Mouse (Mus musculus): ENCODE measurements around the gene Ddx54. TPM values are rescaled to one million over a fixed set of nuclear protein-coding genes. Genes with fewer than 3 reads are reported as not detected.

The Ddx54 gene
- polyA plus RNA-seq, 1 experiment from 2014 or later, result 25.9 TPM

- H3K27ac ChIP-seq (ENCODE audit: low read depth, low read length), result no peak overlapping the region
Observed at GRCm38 (mm10) chr5:120671865-120672264, 59.3 kb downstream of the Ddx54 start.

GRCm38 (mm10) chr5:120673626-120674025 is 61.1 kb downstream of the Ddx54 start:
- WGBS, result 15% methylated on average over 12 of the region's 12 CpGs
- Histone ChIP-seq H3K4me2 (replicated peaks; ENCODE audit: low read depth, low read length) (no peak overlapping the region), H3K27ac (ENCODE audit: low read depth, low read length) (no peak overlapping the region), H3K4me3 (ENCODE audit: low read depth, low read length) (no peak overlapping the region), H3K4me1 (replicated peaks; ENCODE audit: control insufficient read depth, insufficient read depth, low read length) (no peaks in the 10 kb centered on the region), H3K27me3 (ENCODE audit: control insufficient read depth, insufficient read depth, low read length) (no peaks in the 10 kb centered on the region), H3K9ac (ENCODE audit: low read depth, low read length) (no peak overlapping the region), H3K36me3 (ENCODE audit: control insufficient read depth, insufficient read depth, low read length) (no peaks in the 10 kb centered on the region), H3K9me3 (ENCODE audit: control insufficient read depth, low read length) (no peaks in the 10 kb centered on the region)
- ATAC-seq (ENCODE audit: low FRiP score) (no peak), DNase-seq (ENCODE audit: low spot score) (peak; percentile 79)

More at GRCm38 (mm10) chr5:120671865-120672264, 59.3 kb downstream of the Ddx54 start:
- WGBS, result 86% methylated on average over 3 of the region's 3 CpGs
- DNase-seq (ENCODE audit: low spot score), result no peak
- H3K4me2 ChIP-seq (replicated peaks; ENCODE audit: low read depth, low read length), result no peak overlapping the region
- H3K4me1 ChIP-seq (replicated peaks; ENCODE audit: control insufficient read depth, insufficient read depth, low read length), result no peaks in the 10 kb centered on the region
- no peak overlapping the region for H3K4me3 ChIP-seq (ENCODE audit: low read depth, low read length)
- H3K36me3 ChIP-seq (ENCODE audit: control insufficient read depth, insufficient read depth, low read length), result no peaks in the 10 kb centered on the region
- H3K27me3 ChIP-seq (ENCODE audit: control insufficient read depth, insufficient read depth, low read length), result peaks cover 2% of the 10 kb centered on the region; the same call in 1 of the 2 replicates
- no peaks in the 10 kb centered on the region for H3K9me3 ChIP-seq (ENCODE audit: control insufficient read depth, low read length)
- no peak for ATAC-seq (ENCODE audit: low FRiP score)
- no peak overlapping the region for H3K9ac ChIP-seq (ENCODE audit: low read depth, low read length)

- no peaks in the 10 kb centered on the region for H3K27me3 ChIP-seq (ENCODE audit: control insufficient read depth, insufficient read depth, low read length)
- no peaks in the 10 kb centered on the region for H3K4me1 ChIP-seq (replicated peaks; ENCODE audit: control insufficient read depth, insufficient read depth, low read length)
- no peak overlapping the region for H3K9ac ChIP-seq (ENCODE audit: low read depth, low read length)
- ATAC-seq (ENCODE audit: low FRiP score), result peak; percentile 29
- no peak overlapping the region for H3K27ac ChIP-seq (ENCODE audit: low read depth, low read length)
- no peaks in the 10 kb centered on the region for H3K36me3 ChIP-seq (ENCODE audit: control insufficient read depth, insufficient read depth, low read length)
- H3K4me3 ChIP-seq (ENCODE audit: low read depth, low read length), result no peak overlapping the region
- no peak overlapping the region for H3K4me2 ChIP-seq (replicated peaks; ENCODE audit: low read depth, low read length)
- WGBS, result 39% methylated on average over 21 of the region's 21 CpGs
- peak; percentile 55 for DNase-seq (ENCODE audit: low spot score)
- H3K9me3 ChIP-seq (ENCODE audit: control insufficient read depth, low read length), result no peaks in the 10 kb centered on the region
Observed at GRCm38 (mm10) chr5:120674229-120675145, 61.9 kb downstream of the Ddx54 start.

DNA sequence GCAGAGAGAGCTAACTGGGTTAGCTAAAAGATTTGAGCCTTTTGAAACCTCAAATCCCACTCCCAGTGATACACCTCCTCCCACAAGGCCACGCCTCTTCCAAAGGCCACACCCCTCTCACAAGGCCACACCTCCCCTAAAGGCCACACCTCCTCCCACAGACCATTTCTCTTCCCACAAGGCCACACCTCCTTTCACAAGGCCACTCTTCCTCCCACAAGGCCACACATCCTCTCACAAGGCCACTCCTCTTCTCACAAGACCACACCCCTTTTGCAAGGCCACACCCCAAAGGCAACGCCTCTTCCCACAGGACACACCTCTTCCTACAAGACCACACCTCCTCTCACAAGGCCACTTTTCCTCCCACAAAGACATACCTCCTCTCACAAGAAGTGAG is 65.0 kb downstream of the Ddx54 start:
- H3K36me3 ChIP-seq (ENCODE audit: control insufficient read depth, insufficient read depth, low read length), result no peaks in the 10 kb centered on the region
- no peak overlapping the region for H3K4me3 ChIP-seq (ENCODE audit: low read depth, low read length)
- H3K9ac ChIP-seq (ENCODE audit: low read depth, low read length), result no peak overlapping the region
- DNase-seq (ENCODE audit: low spot score), result no peak
- H3K27ac ChIP-seq (ENCODE audit: low read depth, low read length), result no peak overlapping the region
- WGBS, result 7% methylated on average over 2 of the region's 2 CpGs
- H3K27me3 ChIP-seq (ENCODE audit: control insufficient read depth, insufficient read depth, low read length), result peaks cover 11% of the 10 kb centered on the region
- ATAC-seq (ENCODE audit: low FRiP score), result no peak
- H3K9me3 ChIP-seq (ENCODE audit: control insufficient read depth, low read length), result no peaks in the 10 kb centered on the region
- no peak overlapping the region for H3K4me2 ChIP-seq (replicated peaks; ENCODE audit: low read depth, low read length)
- H3K4me1 ChIP-seq (replicated peaks; ENCODE audit: control insufficient read depth, insufficient read depth, low read length), result no peaks in the 10 kb centered on the region

Other genes with a start within 250 kb of the Ddx54 start
- gene Lhx5, start 181.0 kb upstream of the Ddx54 start, polyA plus RNA-seq (2014; fragmentation: Nextera tagmentation; extraction: Ambion mirVana), result 36.1 and 41.6 TPM in 2 replicates
- gene Sdsl, start 139.9 kb upstream of the Ddx54 start, polyA plus RNA-seq (2014; fragmentation: Nextera tagmentation; extraction: Ambion mirVana), result 5.8 and 6.7 TPM in 2 replicates
- not detected in 2 replicates for gene Sds, start 136.2 kb upstream of the Ddx54 start, polyA plus RNA-seq (2014; fragmentation: Nextera tagmentation; extraction: Ambion mirVana)
- gene Plbd2, start 109.1 kb upstream of the Ddx54 start, polyA plus RNA-seq (2014; fragmentation: Nextera tagmentation; extraction: Ambion mirVana), result 20.5 and 22.1 TPM in 2 replicates
- 1.5 and 2.1 TPM in 2 replicates for gene Slc8b1, start 101.6 kb upstream of the Ddx54 start, polyA plus RNA-seq (2014; fragmentation: Nextera tagmentation; extraction: Ambion mirVana)
- 12.5 and 15.6 TPM in 2 replicates for gene Tpcn1, start 24.1 kb upstream of the Ddx54 start, polyA plus RNA-seq (2014; fragmentation: Nextera tagmentation; extraction: Ambion mirVana)
- gene Iqcd, start 23.7 kb upstream of the Ddx54 start, polyA plus RNA-seq (2014; fragmentation: Nextera tagmentation; extraction: Ambion mirVana), result 1.1 and 1.4 TPM in 2 replicates
- 9.3 and 10.5 TPM in 2 replicates for gene Rita1, start 150 bp upstream of the Ddx54 start, polyA plus RNA-seq (2014; fragmentation: Nextera tagmentation; extraction: Ambion mirVana)
- 0.54 and 0.82 TPM in 2 replicates for gene Cfap73, start 21.5 kb downstream of the Ddx54 start, polyA plus RNA-seq (2014; fragmentation: Nextera tagmentation; extraction: Ambion mirVana)
- gene Rasal1, start 36.1 kb downstream of the Ddx54 start, polyA plus RNA-seq (2014; fragmentation: Nextera tagmentation; extraction: Ambion mirVana), result not detected in 2 replicates
- gene Dtx1, start 99.2 kb downstream of the Ddx54 start, polyA plus RNA-seq (2014; fragmentation: Nextera tagmentation; extraction: Ambion mirVana), result 4.6 and 5.0 TPM in 2 replicates
- 0.13 TPM in 1 of 2 replicates, not detected in the other for gene Oas2, start 137.1 kb downstream of the Ddx54 start, polyA plus RNA-seq (2014; fragmentation: Nextera tagmentation; extraction: Ambion mirVana)
- 0.15 and 0.21 TPM in 2 replicates for gene Oas3, start 164.9 kb downstream of the Ddx54 start, polyA plus RNA-seq (2014; fragmentation: Nextera tagmentation; extraction: Ambion mirVana)
- 0.13 and 0.29 TPM in 2 replicates for gene Oas1e, start 182.8 kb downstream of the Ddx54 start, polyA plus RNA-seq (2014; fragmentation: Nextera tagmentation; extraction: Ambion mirVana)
- gene Oas1c, start 199.8 kb downstream of the Ddx54 start, polyA plus RNA-seq (2014; fragmentation: Nextera tagmentation; extraction: Ambion mirVana), result 0.26 and 0.45 TPM in 2 replicates
- not detected in 2 replicates for gene Oas1f, start 234.6 kb downstream of the Ddx54 start, polyA plus RNA-seq (2014; fragmentation: Nextera tagmentation; extraction: Ambion mirVana)
- not detected in 2 replicates for gene Oas1h, start 248.7 kb downstream of the Ddx54 start, polyA plus RNA-seq (2014; fragmentation: Nextera tagmentation; extraction: Ambion mirVana)

All from hindbrain, embryonic 11.5 days (tissue).